Mouse (Mus musculus): ENCODE results near the gene Ipo11. TPM values are rescaled to one million over a fixed set of nuclear protein-coding genes. Genes with fewer than 3 reads are reported as not detected.

Gene Ipo11
- total and polyA plus RNA-seq, 3 experiments = 41.2 to 91.5 (median 52.4) TPM

GRCm38 (mm10) chr13:106813519-106813918 lies 123.2 kb downstream of the Ipo11 start:
- Histone ChIP-seq H3K36me3 (replicated peaks in 1 of 2; ENCODE audit: control insufficient read depth in 1 of 2, insufficient read depth in 1 of 2, low read length in 1 of 2) (peaks cover 8 to 62% of the 10 kb centered on the region in 2 experiments), H3K4me3 (replicated peaks in 1 of 3; ENCODE audit: low read depth in 2 of 3, low read length in 2 of 3, poor library complexity in 1 of 3) (no peak overlapping the region), H3K9ac (ENCODE audit: insufficient read depth, low read depth) (no peak overlapping the region), H3K27me3 (replicated peaks) (no peaks in the 10 kb centered on the region), H3K27ac (ENCODE audit: insufficient read depth, low read depth) (no peak overlapping the region), H3K79me2 (replicated peaks; ENCODE audit: control insufficient read depth, extremely low read depth, insufficient read depth, poor library complexity, severe bottlenecking) (no peaks in the 10 kb centered on the region), H3K4me2 (ENCODE audit: insufficient read depth, low read depth, poor library complexity, severe bottlenecking) (no peak overlapping the region), H3K9me3 (replicated peaks; ENCODE audit: low read length) (no peaks in the 10 kb centered on the region), H3K4me1 (ENCODE audit: control insufficient read depth in 1 of 2, insufficient read depth in 2 of 2) (peaks cover 0 to 27% of the 10 kb centered on the region in 2 experiments; a peak in 2 of 4 replicates)
- TF ChIP-seq E2F4 (IDR thresholded peaks at IDR 0.05; ENCODE audit: insufficient replicate concordance, low read depth, low read length) = no peak
- TF ChIP-seq MEF2A (IDR thresholded peaks at IDR 0.05; ENCODE audit: borderline replicate concordance, low read depth, low read length) = no peak
- TF ChIP-seq IRF4 (IDR thresholded peaks at IDR 0.05; ENCODE audit: low read depth, low read length) = no peak
- no peak for TF ChIP-seq GABPA (IDR thresholded peaks at IDR 0.05; ENCODE audit: insufficient replicate concordance, low read depth, low read length)
- no peak for TF ChIP-seq MAX (IDR thresholded peaks at IDR 0.05; ENCODE audit: low read length)
- TF ChIP-seq ELF1 (IDR thresholded peaks at IDR 0.05; ENCODE audit: low read depth, low read length) = no peak
- TF ChIP-seq CHD2 (IDR thresholded peaks at IDR 0.05; ENCODE audit: low read length) = no peak
- TF ChIP-seq ZNF384 (IDR thresholded peaks at IDR 0.05; ENCODE audit: low read depth, low read length) = no peak
- no peak for TF ChIP-seq SIN3A (IDR thresholded peaks at IDR 0.05; ENCODE audit: low read length)
- no peak for TF ChIP-seq MXI1 (IDR thresholded peaks at IDR 0.05; ENCODE audit: low read depth, low read length)
- TF ChIP-seq KAT2A (IDR thresholded peaks at IDR 0.05; ENCODE audit: insufficient replicate concordance, low read length) = no peak
- TF ChIP-seq EP300 (IDR thresholded peaks at IDR 0.05; ENCODE audit: low read length) = no peak
- TF ChIP-seq TBP (conservative IDR thresholded peaks at IDR 0.05; ENCODE audit: low read depth, low read length) = no peak
- no peak for TF ChIP-seq NELFE (IDR thresholded peaks at IDR 0.05; ENCODE audit: low read depth, low read length)
- TF ChIP-seq POLR2AphosphoS2 (IDR thresholded peaks at IDR 0.05; ENCODE audit: low read depth, low read length) = no peak
- no peak for TF ChIP-seq MAZ (IDR thresholded peaks at IDR 0.05; ENCODE audit: low read depth, low read length)
- no peak for TF ChIP-seq SMC3 (IDR thresholded peaks at IDR 0.05; ENCODE audit: low read depth, low read length)
- TF ChIP-seq UBTF (IDR thresholded peaks at IDR 0.05; ENCODE audit: low read depth, low read length) = no peak
- in situ Hi-C loops (cut with MboI; ENCODE audit: low pct_ligation_motif_present, low pct_unique_long_range_greater_than_20kb, low sequenced_read_pairs) (no loop called here), dilution Hi-C loops (cut with MboI; ENCODE audit: extremely low pct_ligation_motif_present, extremely low pct_unique_long_range_greater_than_20kb, low sequenced_read_pairs) (no loop called here)
- DNase-seq (ENCODE audit: extremely low read depth) = no peak

- Histone ChIP-seq H3K36me3 (replicated peaks in 1 of 2; ENCODE audit: control insufficient read depth in 1 of 2, insufficient read depth in 1 of 2, low read length in 1 of 2) (peaks cover 8 to 61% of the 10 kb centered on the region in 2 experiments), H3K4me1 (ENCODE audit: control insufficient read depth in 1 of 2, insufficient read depth in 2 of 2) (peaks cover 0 to 27% of the 10 kb centered on the region in 2 experiments; a peak in 2 of 4 replicates), H3K9ac (ENCODE audit: insufficient read depth, low read depth) (no peak overlapping the region), H3K27me3 (replicated peaks) (no peaks in the 10 kb centered on the region), H3K9me3 (replicated peaks; ENCODE audit: low read length) (no peaks in the 10 kb centered on the region), H3K79me2 (replicated peaks; ENCODE audit: control insufficient read depth, extremely low read depth, insufficient read depth, poor library complexity, severe bottlenecking) (no peaks in the 10 kb centered on the region), H3K4me2 (ENCODE audit: insufficient read depth, low read depth, poor library complexity, severe bottlenecking) (no peak overlapping the region), H3K4me3 (replicated peaks in 1 of 3; ENCODE audit: low read depth in 2 of 3, low read length in 2 of 3, poor library complexity in 1 of 3) (no peak overlapping the region), H3K27ac (ENCODE audit: insufficient read depth, low read depth) (no peak overlapping the region)
- TF ChIP-seq EP300 (IDR thresholded peaks at IDR 0.05; ENCODE audit: low read length) (no peak), MAFK (IDR thresholded peaks at IDR 0.05; ENCODE audit: insufficient replicate concordance, low read length) (no peak), SIN3A (IDR thresholded peaks at IDR 0.05; ENCODE audit: low read length) (no peak), ZKSCAN1 (IDR thresholded peaks at IDR 0.05; ENCODE audit: borderline replicate concordance, low read depth, low read length) (no peak), RCOR1 (conservative IDR thresholded peaks at IDR 0.05; ENCODE audit: low read depth, low read length) (no peak), ELF1 (IDR thresholded peaks at IDR 0.05; ENCODE audit: low read depth, low read length) (no peak), BHLHE40 (IDR thresholded peaks at IDR 0.05; ENCODE audit: low read depth, low read length) (no peak), MXI1 (IDR thresholded peaks at IDR 0.05; ENCODE audit: low read depth, low read length) (no peak), POLR2AphosphoS2 (IDR thresholded peaks at IDR 0.05; ENCODE audit: low read depth, low read length) (no peak), ETS1 (conservative IDR thresholded peaks at IDR 0.05; ENCODE audit: low read depth, low read length) (no peak), USF1 (IDR thresholded peaks at IDR 0.05; ENCODE audit: low read depth, low read length) (no peak), TCF12 (IDR thresholded peaks at IDR 0.05; ENCODE audit: low read depth, low read length) (no peak), MAX (IDR thresholded peaks at IDR 0.05; ENCODE audit: low read length) (no peak), SMC3 (IDR thresholded peaks at IDR 0.05; ENCODE audit: low read depth, low read length) (no peak)
- in situ Hi-C loops (cut with MboI; ENCODE audit: low pct_ligation_motif_present, low pct_unique_long_range_greater_than_20kb, low sequenced_read_pairs) (no loop called here), dilution Hi-C loops (cut with MboI; ENCODE audit: extremely low pct_ligation_motif_present, extremely low pct_unique_long_range_greater_than_20kb, low sequenced_read_pairs) (no loop called here)
- DNase-seq (ENCODE audit: extremely low read depth) = peak; percentile 46
Observed at GRCm38 (mm10) chr13:106813087-106813486, 123.7 kb downstream of the Ipo11 start.
